8 mouse cellular contexts compared by ENCODE assay signal in the genomic region with DNA sequence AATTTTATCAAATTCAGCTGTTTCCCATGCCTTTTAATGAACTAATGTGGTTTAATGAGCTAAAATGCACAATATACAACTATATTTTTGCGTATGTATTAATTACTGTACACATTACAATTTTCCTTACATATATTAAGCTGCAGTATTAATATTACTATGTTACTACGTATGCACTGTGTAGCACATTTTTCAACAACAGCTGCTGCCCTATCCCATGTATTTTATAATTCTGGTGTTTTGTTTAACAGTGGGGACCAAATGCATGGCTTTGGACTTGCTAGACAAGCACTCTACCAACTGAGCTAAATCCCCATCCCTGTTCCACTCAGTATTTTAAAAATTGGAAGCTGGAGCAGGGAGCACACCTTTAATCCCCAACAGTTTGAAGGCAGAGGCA. TPM values are rescaled to one million over a fixed set of nuclear protein-coding genes. Genes with fewer than 3 reads are reported as not detected.
DNase-seq lines count a peak whose midpoint lies in the region; ATAC-seq and TF ChIP-seq lines count a peak whose summit lies in the region.

No protein-coding gene starts in this region.

- no peaks in the 10 kb centered on the region for H3K36me3 ChIP-seq in neural tube, embryonic 11.5 days (ENCODE audit: control insufficient read depth, insufficient read depth, low read length)
- no peaks in the 10 kb centered on the region for H3K36me3 ChIP-seq in liver, embryonic 11.5 days (ENCODE audit: control insufficient read depth, insufficient read depth, low read length)
- no peaks in the 10 kb centered on the region for H3K36me3 ChIP-seq in stomach, embryonic 16.5 days (ENCODE audit: control insufficient read depth, insufficient read depth, low read length)

- no peaks in the 10 kb centered on the region for H3K27me3 ChIP-seq in cerebellum, adult 2 months (ENCODE audit: control insufficient read depth, insufficient read depth, low read length)
- no peaks in the 10 kb centered on the region for H3K27me3 ChIP-seq in neural tube, embryonic 11.5 days (ENCODE audit: control insufficient read depth, insufficient read depth, low read length)
- no peaks in the 10 kb centered on the region for H3K27me3 ChIP-seq in liver, embryonic 11.5 days (replicated peaks; ENCODE audit: control insufficient read depth, insufficient read depth, low read length)
- H3K27me3 ChIP-seq in stomach, embryonic 16.5 days (ENCODE audit: control insufficient read depth, insufficient read depth, low read length), result no peaks in the 10 kb centered on the region

- H3K4me2 ChIP-seq in neural tube, embryonic 11.5 days (ENCODE audit: low read depth), result peak overlapping the region; percentile 72
- peak overlapping the region; percentile 70 for H3K4me2 ChIP-seq in liver, embryonic 11.5 days
- H3K4me2 ChIP-seq in stomach, embryonic 16.5 days (ENCODE audit: low read depth, low read length), result peak overlapping the region; percentile 63

- no peak for TF ChIP-seq POLR2A in cerebellum, adult 2 months (IDR thresholded peaks at IDR 0.05; ENCODE audit: borderline replicate concordance, insufficient read depth, low read length)

- WGBS in cerebellum, adult 2 months, result 56% methylated on average over 2 of the region's 2 CpGs
- 42% methylated on average over 2 of the region's 2 CpGs for WGBS in neural tube, embryonic 11.5 days
- 36% methylated on average over 2 of the region's 2 CpGs for WGBS in liver, embryonic 11.5 days
- 31% methylated on average over 2 of the region's 2 CpGs for WGBS in stomach, embryonic 16.5 days

- TF ChIP-seq CTCF in cerebellum, adult 2 months (IDR thresholded peaks at IDR 0.05; ENCODE audit: borderline replicate concordance, insufficient read depth, low read depth, low read length), result no peak

- H3K4me3 ChIP-seq in cerebellum, adult 2 months (replicated peaks; ENCODE audit: insufficient read depth, low read depth, low read length), result peak overlapping the region; percentile 73
- peak overlapping the region; percentile 93 for H3K4me3 ChIP-seq in neural tube, embryonic 11.5 days (ENCODE audit: low read depth, low read length)
- peak overlapping the region; percentile 95 for H3K4me3 ChIP-seq in liver, embryonic 11.5 days (ENCODE audit: low read depth, low read length)
- peak overlapping the region; percentile 75 for H3K4me3 ChIP-seq in stomach, embryonic 16.5 days (replicated peaks; ENCODE audit: low read length)

- peaks cover 2% of the 10 kb centered on the region; the same call in 1 of the 2 replicates for H3K4me1 ChIP-seq in cerebellum, adult 2 months (ENCODE audit: control insufficient read depth, insufficient read depth, low read length)
- H3K4me1 ChIP-seq in neural tube, embryonic 11.5 days (ENCODE audit: control insufficient read depth, insufficient read depth, low read length), result no peaks in the 10 kb centered on the region
- no peaks in the 10 kb centered on the region; the same call in 1 of the 2 replicates for H3K4me1 ChIP-seq in liver, embryonic 11.5 days (replicated peaks; ENCODE audit: control insufficient read depth, insufficient read depth, low read length)
- H3K4me1 ChIP-seq in stomach, embryonic 16.5 days (ENCODE audit: control insufficient read depth, insufficient read depth, low read length), result no peaks in the 10 kb centered on the region; the same call in 1 of the 2 replicates

- DNase-seq in cerebellum, adult 2 months, result no peak
- DNase-seq in neural tube, embryonic 11.5 days (ENCODE audit: low spot score), result no peak
- no peak for DNase-seq in neural tube, embryonic 10.5 days (ENCODE audit: extremely low spot score, low spot score)
- no peak for DNase-seq in liver, embryonic 11.5 days (ENCODE audit: low spot score)
- DNase-seq in adrenal gland, postnatal 14 days, result no peak
- no peak for DNase-seq in thymus, postnatal 4 days

- no peak for ATAC-seq in cerebellum, adult (ENCODE audit: insufficient number of reproducible peaks, low FRiP score, low TSS enrichment)
- peak; percentile 60 for ATAC-seq in neural tube, embryonic 11.5 days (ENCODE audit: insufficient read depth, low FRiP score, low TSS enrichment)
- no peak for ATAC-seq in liver, embryonic 11.5 days (replicated peaks; ENCODE audit: low FRiP score)
- ATAC-seq in stomach, embryonic 16.5 days (ENCODE audit: insufficient read depth, low FRiP score), result no peak

- H3K9ac ChIP-seq in neural tube, embryonic 11.5 days (ENCODE audit: low read length), result peak overlapping the region; percentile 90; the same call in 1 of the 2 replicates
- H3K9ac ChIP-seq in liver, embryonic 11.5 days (ENCODE audit: low read depth, low read length), result peak overlapping the region; percentile 91
- H3K9ac ChIP-seq in stomach, embryonic 16.5 days (ENCODE audit: low read length), result peak overlapping the region; percentile 90

- H3K27ac ChIP-seq in cerebellum, adult 2 months (ENCODE audit: insufficient read depth, low read length), result no peak overlapping the region
- H3K27ac ChIP-seq in neural tube, embryonic 11.5 days (ENCODE audit: low read depth, low read length), result no peak overlapping the region
- H3K27ac ChIP-seq in liver, embryonic 11.5 days (ENCODE audit: low read depth, low read length), result no peak overlapping the region
- H3K27ac ChIP-seq in stomach, embryonic 16.5 days (ENCODE audit: low read length), result no peak overlapping the region

- no peaks in the 10 kb centered on the region for H3K9me3 ChIP-seq in neural tube, embryonic 11.5 days (ENCODE audit: control insufficient read depth, low read length)
- H3K9me3 ChIP-seq in liver, embryonic 11.5 days (ENCODE audit: control insufficient read depth, low read length), result no peaks in the 10 kb centered on the region
- no peaks in the 10 kb centered on the region for H3K9me3 ChIP-seq in stomach, embryonic 16.5 days (replicated peaks; ENCODE audit: control insufficient read depth, low read length)

RNA-seq across cellular contexts. Expression of gene Uri1, which starts 3.6 kb away (rescaled TPM):
- 30.3 and 31.4 TPM in 2 replicates for polyA plus RNA-seq in cerebellum, adult 2 months (2012; rRNA removed)
- 42.5 and 47.8 TPM in 2 replicates for polyA plus RNA-seq in neural tube, embryonic 11.5 days (2014; fragmentation: Nextera tagmentation; extraction: Ambion mirVana)
- polyA plus RNA-seq in liver, embryonic 11.5 days (2014; fragmentation: Nextera tagmentation; extraction: Ambion mirVana), result 42.2 and 45.9 TPM in 2 replicates
- polyA plus RNA-seq in stomach, embryonic 16.5 days (2015; fragmentation: Nextera tagmentation; extraction: Ambion mirVana), result 26.7 and 27.5 TPM in 2 replicates
- total RNA-seq in adrenal gland, postnatal 14 days (2021), result 50.8 and 62.0 TPM in 2 replicates
